Mouse (Mus musculus): ENCODE measurements around the gene Utp18. TPM values are rescaled to one million over a fixed set of nuclear protein-coding genes. Genes with fewer than 3 reads are reported as not detected.

The Utp18 gene
- polyA plus RNA-seq, 3 experiments from 2014 or later: 13.8 to 16.7 (median 14.3) TPM

GRCm38 (mm10) chr11:93828619-93829326 lies 56.8 kb downstream of the Utp18 start:
- no peak for ATAC-seq

GRCm38 (mm10) chr11:93822261-93822660 lies 63.3 kb downstream of the Utp18 start:
- ATAC-seq: no peak

GRCm38 (mm10) chr11:93821533-93821932 lies 64.0 kb downstream of the Utp18 start:
- ATAC-seq: no peak

GRCm38 (mm10) chr11:93817966-93818738 lies 67.4 kb downstream of the Utp18 start:
- ATAC-seq: no peak

GRCm38 (mm10) chr11:93812955-93813354 lies 72.6 kb downstream of the Utp18 start:
- ATAC-seq: no peak

- ATAC-seq: no peak
These were observed 73.3 kb downstream of the Utp18 start for GRCm38 (mm10) chr11:93812125-93812868.

Other genes starting within 250 kb of the Utp18 start
- gene Mbtd1, start 86 bp upstream of the Utp18 start, polyA plus RNA-seq (2017; shearing (Covaris generic)): 10 to 100 TPM; 27.2 to 32.8 (median 32.5) TPM
- gene Nme2, start 70.5 kb upstream of the Utp18 start, polyA plus RNA-seq (2017; shearing (Covaris generic)): 100 to 1,000 TPM; 104 to 381 (median 133) TPM
- gene Gm20390, start 82.5 kb upstream of the Utp18 start, polyA plus RNA-seq (2017; shearing (Covaris generic)): 100 to 1,000 TPM in 2 of 3 experiments, 10 to 100 TPM in 1; 13.2 to 293 (median 291) TPM
- 100 to 1,000 TPM; 137 to 236 (median 173) TPM for gene Nme1, start 82.8 kb upstream of the Utp18 start, polyA plus RNA-seq (2017; shearing (Covaris generic))
- 10 to 100 TPM; 18.6 to 21.4 (median 18.7) TPM for gene Spag9, start 110.3 kb upstream of the Utp18 start, polyA plus RNA-seq (2017; shearing (Covaris generic))

All from inflammation-experienced regulatory T-cells, adult 6 months (primary cell).